Mouse (Mus musculus): ENCODE results near the gene Smoc1.

Gene Smoc1

GRCm38 (mm10) chr12:81085244-81085643 is 58.6 kb downstream of the Smoc1 start:
- no peak for DNase-seq

- no peak for DNase-seq
These were observed 61.5 kb downstream of the Smoc1 start for GRCm38 (mm10) chr12:81088131-81088530.

GRCm38 (mm10) chr12:81091641-81092040 is 65.0 kb downstream of the Smoc1 start:
- DNase-seq, result no peak

GRCm38 (mm10) chr12:81092641-81093040 is 66.0 kb downstream of the Smoc1 start:
- no peak for DNase-seq

- no peak for DNase-seq
These were observed 66.6 kb downstream of the Smoc1 start for GRCm38 (mm10) chr12:81093211-81093610.

- no peak for DNase-seq
These were observed 68.3 kb downstream of the Smoc1 start for GRCm38 (mm10) chr12:81094766-81095405.

GRCm38 (mm10) chr12:81097267-81097666 is 70.7 kb downstream of the Smoc1 start:
- DNase-seq, result no peak

- DNase-seq, result no peak
These were observed 71.1 kb downstream of the Smoc1 start for GRCm38 (mm10) chr12:81097738-81098137.

- no peak for DNase-seq
These were observed 72.6 kb downstream of the Smoc1 start for GRCm38 (mm10) chr12:81099161-81099560.

GRCm38 (mm10) chr12:81101691-81102090 is 75.1 kb downstream of the Smoc1 start:
- no peak for DNase-seq

- no peak for DNase-seq
These were observed 77.9 kb downstream of the Smoc1 start for GRCm38 (mm10) chr12:81104546-81104945.

GRCm38 (mm10) chr12:81105721-81106633 is 79.4 kb downstream of the Smoc1 start:
- DNase-seq, result peak; percentile 83

GRCm38 (mm10) chr12:81107278-81108100 is 80.9 kb downstream of the Smoc1 start:
- DNase-seq, result peak; percentile 31

GRCm38 (mm10) chr12:81108600-81109011 is 82.0 kb downstream of the Smoc1 start:
- DNase-seq, result no peak

- DNase-seq, result no peak
These were observed 83.4 kb downstream of the Smoc1 start for GRCm38 (mm10) chr12:81110006-81110405.

GRCm38 (mm10) chr12:81112321-81112720 is 85.7 kb downstream of the Smoc1 start:
- DNase-seq, result no peak

- no peak for DNase-seq
These were observed 93.7 kb downstream of the Smoc1 start for GRCm38 (mm10) chr12:81120301-81120700.

GRCm38 (mm10) chr12:81123793-81124192 is 97.2 kb downstream of the Smoc1 start:
- no peak for DNase-seq

GRCm38 (mm10) chr12:81126842-81127241 is 100.2 kb downstream of the Smoc1 start:
- no peak for DNase-seq

GRCm38 (mm10) chr12:81128693-81129092 is 102.1 kb downstream of the Smoc1 start:
- no peak for DNase-seq

- DNase-seq, result peak; percentile 64
These were observed 104.1 kb downstream of the Smoc1 start for GRCm38 (mm10) chr12:81130692-81131091.

- DNase-seq, result no peak
These were observed 104.5 kb downstream of the Smoc1 start for GRCm38 (mm10) chr12:81131114-81131513.

GRCm38 (mm10) chr12:81133055-81133665 is 106.6 kb downstream of the Smoc1 start:
- DNase-seq, result no peak

Data from cerebellum, adult 11-12 months (tissue).